Mouse (Mus musculus): ENCODE measurements around the gene Eif4ebp2.

Eif4ebp2 gene

DNA sequence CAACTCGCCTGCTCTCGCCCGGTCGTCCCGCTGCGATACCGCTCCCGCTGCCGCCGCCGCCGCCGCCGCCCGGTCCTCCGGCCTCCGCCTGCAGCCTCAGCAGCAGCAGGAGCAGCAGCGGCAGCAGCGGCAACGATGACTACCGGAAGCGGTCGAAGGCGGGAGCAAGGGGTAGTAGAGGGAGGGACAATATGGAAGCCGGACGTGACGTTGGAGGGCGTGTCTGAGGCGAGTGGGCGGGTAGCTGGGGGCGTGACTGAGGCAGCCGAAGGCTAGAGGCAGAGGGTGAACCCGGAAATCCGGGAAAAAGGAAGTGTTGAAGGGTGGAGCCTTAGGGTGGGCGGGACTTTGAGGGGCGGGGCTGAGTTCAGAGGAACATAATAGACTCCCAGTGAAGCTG is at the start of gene Eif4ebp2:
Gene Eif4ebp2, minus strand, starts transcription at position 17 of the 400 bp plus-strand sequence.
- peak; percentile 97 for DNase-seq (ENCODE audit: low spot score)

DNA sequence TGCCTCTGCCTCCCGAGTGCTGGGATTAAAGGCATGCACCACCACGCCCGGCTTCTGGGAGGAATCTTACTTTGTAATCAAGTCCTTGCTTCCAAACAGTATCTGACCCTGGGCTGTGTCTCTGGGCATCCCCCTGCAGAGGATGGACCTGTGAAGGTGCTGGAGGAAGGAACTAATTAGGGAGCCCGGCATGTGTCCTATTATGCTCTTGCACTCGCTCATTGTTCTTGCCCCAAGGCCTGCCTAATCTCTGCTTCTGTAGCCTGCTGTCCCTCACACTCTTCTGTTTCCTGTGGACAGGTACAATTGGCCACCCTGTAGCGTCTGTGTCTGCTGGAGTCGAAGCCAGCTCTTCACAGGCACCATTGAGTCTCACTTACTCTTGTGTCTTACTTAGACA is 48.3 kb upstream of the Eif4ebp2 start:
- no peak for DNase-seq (ENCODE audit: low spot score)

DNA sequence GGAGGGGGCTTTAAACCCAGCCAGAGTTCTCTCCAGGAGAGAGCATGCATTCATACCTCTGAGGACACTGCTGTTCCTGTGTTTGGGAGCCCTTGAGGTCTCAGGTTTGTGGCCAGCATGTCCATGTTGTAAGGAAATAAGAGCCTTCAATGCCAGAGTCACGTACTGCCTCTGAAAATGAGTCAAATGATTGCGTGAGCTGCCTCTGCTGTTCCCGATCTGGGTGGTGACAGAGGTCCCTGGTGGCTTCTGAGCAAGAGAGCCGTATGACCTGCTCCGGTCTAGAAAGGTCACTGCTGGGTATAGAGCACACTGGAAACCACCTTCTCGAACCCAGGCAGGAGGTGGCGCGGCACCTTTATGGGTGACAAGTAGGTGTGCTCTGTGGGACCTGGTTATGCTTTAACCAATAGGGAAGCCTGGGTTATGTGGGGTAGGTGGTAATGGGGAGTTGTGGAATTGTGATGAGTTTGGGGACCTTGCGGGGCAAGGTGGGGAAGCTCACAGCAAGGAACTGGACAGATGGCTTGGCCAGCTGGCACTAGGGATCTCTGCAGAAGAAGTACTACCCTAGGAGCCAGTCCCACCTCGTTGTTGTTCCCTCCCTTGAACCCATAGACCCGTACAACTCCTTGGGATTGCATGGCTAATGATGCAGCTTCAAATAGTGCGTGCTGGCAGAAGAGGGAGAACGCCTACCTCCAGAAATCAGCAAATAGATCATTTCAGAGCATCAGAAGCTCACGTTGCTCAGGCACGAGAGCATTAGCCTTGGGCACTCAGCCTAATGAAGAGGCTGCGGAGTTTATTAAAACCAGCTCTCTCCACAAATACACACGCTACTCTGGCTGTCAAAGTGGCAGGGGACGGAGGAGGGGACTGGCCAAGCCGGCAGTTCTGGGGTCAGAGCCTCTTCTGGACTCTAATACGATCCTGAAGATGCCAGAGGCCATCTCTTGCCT is 47.3 kb upstream of the Eif4ebp2 start:
- no peak for DNase-seq (ENCODE audit: low spot score)

DNA sequence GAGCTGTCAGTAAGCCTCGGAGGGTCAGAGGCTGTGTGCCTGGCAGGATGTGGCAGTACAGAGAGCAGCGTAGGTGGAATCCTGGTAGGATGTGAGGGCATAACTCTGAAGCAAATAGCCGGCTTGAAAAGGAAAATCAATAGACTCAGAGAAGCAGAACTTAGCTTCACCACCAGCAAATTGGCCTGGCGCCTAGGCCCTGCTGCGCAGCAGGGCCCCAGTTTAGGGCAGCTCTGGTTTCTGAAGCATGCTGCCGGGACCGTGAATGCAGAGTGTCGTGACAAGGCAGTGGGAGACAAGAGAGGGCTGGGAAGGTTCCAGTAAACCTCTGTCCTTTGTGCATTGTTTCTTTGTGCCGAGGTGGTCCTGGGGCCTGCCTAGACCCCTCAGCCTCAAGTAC is 43.8 kb upstream of the Eif4ebp2 start:
- no peak for DNase-seq (ENCODE audit: low spot score)

DNA sequence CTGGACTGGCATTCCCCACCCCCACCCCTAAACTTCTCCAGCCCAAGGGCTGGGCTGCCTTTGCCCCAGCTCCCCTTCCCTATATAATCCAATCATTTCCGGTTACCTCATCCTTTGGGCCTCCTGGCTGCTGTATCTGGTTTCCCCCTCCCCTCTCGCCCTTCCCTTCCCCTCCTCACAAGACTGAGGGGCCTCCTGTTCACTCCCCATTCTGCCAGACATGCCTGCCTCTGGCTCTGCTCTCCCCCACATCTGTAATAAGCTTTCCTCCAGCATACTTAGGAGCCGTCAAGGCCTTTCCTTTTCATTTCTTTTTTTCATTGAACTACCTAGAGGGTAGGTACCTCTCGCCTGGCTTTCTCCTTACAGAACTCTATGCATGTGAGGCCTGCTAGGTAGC is 43.0 kb upstream of the Eif4ebp2 start:
- DNase-seq (ENCODE audit: low spot score): no peak

DNA sequence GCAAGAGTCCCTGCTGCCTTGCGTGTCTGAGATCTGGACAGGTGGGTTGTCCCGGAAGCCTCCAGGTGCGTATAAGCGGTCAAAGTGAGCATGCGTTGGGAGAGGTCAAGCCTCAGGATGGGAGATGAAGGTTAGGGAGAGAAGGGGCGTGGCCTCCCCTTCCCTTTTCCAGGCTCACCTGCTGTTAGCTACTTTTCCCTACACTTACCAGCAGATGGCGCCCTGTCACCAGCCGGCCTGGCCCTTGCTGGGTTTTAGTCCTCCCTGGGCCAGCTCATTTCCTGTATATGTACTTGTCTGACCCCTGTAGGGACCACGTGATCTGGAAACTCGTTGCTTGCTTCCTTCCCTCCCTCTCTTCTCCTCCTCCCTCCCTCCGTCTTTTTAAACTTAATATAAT is 39.6 kb upstream of the Eif4ebp2 start:
- peak; percentile 25 for DNase-seq (ENCODE audit: low spot score)

DNA sequence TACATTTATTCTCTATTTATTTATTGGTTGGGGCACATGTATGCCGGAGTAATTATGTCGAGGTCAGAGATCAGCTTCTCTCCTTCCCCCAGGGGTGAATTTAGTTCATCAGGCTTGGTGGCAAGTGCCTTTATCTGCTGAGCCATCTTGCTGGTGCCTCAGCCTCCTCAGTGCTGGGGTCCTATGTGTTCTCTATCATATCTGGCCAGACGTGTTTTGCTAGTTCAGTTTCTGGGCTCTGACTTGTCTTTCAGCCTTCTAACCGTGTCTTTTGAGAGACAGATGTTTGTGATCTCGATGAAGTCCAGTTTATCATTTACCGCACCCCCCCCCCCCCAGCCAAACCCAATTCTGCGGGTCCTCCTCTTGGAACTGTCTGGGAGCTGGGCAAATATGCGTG is 39.1 kb upstream of the Eif4ebp2 start:
- no peak for DNase-seq (ENCODE audit: low spot score)

DNA sequence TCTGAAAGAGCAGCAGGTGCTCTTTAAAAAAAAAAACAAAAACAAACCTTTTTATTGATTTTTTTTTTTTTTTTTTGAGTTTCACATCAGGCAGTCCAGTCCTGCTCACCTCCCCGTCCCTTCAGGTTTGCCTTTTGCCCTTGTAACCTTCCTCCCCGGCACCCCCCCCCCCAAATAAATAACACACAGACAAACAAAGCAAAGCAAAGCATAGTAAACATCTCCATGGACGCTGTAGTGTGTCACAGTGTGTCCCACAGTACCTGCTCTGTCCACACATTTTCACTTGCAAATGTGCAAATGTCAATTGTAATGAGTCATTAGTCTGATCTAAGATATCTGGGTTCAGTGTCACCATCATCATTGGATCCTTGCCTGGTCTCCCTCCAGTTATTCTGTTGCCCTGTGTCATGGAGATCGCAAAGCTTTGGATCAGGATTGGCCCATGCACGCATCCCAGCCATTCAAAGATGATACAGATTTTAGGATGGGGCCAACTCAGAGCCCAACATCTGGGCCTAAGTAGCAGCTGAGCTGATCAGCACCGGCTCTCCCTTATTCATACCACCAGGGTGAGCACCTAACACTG is 36.2 kb upstream of the Eif4ebp2 start:
- DNase-seq (ENCODE audit: low spot score): no peak

DNA sequence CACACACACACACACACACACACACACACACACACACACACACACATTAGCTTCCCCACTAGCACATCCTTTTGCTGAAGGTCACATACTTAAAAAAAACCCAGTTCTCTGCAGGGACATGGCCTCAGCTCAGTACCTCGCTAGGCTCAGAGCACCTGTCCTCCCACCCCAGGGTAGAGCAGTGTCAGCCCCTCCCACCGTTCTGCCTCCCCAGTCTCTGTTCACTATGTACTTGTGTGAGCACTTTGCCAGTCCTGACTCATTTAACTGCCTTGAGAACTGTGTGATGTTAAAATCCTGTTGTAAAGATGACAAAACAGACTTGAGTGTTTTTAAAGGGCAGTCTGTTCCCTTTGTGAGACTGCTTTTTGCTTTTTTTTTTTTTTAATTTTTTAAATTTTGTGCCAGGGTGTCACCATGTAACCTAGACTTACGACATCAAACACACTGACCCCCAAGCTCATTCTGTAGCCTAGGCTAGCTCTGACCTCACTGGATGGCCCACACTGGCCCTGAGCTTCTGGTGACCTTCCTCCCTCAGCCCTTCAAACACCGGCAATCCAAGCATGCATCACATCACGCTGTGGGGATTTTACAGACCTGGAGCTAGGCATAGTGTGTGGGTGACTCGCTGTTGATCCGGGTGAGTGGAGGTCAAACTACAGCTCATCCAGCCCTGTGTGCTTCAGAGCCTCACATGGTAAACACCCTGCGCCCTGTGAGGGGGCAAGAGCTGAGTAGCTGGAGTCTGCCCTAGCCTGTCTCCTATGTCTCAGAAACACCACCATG is 34.3 kb upstream of the Eif4ebp2 start:
- DNase-seq (ENCODE audit: low spot score): no peak

DNA sequence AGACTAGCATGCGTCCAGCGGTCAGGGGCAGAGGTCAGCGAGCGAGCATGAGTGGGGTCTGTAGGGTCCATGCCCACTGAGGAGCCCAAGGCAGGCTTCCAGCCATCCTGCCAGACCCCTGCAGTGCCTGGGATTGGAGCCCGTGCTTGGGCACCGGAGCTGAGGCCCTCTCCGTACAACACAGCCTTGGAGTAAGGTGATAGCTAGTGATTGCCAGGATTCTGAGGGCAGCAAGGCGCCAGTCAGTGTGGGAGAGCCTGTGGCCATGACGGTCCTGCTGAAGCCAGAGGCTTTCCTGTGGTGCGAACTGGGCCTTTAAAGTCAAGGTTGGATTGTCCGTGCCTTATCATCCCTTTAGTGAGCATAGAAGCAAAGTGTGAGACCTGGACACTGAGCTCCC is 32.3 kb upstream of the Eif4ebp2 start:
- DNase-seq (ENCODE audit: low spot score): no peak

DNA sequence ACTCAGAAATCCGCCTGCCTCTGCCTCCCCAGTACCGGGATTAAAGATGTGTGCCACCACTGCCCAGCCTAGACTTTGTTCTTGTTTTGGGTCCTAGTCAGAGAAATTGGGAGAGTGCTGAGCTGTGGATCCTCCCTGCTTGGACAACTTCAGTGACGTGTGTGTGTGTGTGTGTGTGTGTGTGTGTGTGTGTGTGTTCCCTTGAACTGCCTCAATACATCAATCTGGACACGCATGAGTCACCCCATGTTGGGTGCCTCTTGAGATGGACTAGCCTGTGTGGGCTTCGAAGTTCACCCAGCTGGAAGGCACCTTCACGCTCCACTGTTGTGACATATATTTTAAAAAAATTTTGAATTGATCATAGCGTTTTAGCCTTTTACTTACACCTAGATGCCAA is 30.3 kb upstream of the Eif4ebp2 start:
- no peak for DNase-seq (ENCODE audit: low spot score)

DNA sequence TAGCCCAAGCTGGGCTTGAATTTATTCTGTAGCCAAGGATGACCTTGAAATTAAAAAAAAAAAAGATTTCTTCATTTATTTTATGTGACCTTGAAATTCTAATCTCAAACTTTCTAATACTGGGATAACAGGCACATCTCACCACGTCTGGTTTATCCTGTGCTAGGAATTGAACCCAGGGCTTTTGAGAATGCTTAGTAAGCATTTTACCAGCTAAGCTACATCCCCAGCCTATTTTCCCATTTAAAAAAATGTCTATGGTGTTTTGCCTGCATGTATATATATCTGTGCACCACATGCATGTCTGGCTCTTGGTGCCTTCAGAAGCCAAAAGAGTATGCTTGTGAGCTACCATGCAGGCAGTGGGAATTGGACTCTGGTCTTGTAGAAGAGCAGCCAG is 28.0 kb upstream of the Eif4ebp2 start:
- DNase-seq (ENCODE audit: low spot score): no peak

DNA sequence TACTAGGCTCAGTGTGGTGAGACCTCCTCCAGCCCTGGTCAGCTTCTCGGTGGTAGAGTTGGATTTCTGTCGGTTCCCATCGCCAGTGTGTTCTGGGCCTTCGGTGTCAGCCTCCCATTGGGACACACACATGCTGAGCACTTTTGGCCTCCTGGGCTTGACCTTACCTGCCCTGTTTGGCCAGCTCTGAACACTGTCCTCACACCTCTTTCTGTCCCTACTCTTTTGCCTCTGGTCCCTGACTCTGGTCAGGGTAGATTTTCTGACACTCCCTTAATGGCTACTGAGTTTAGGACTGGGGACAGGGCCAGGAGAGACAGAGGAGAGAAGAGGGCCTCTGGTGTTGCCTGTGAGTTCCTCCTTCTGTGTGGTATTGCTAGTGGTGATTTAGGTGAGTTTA is 27.5 kb upstream of the Eif4ebp2 start:
- DNase-seq (ENCODE audit: low spot score): no peak

DNA sequence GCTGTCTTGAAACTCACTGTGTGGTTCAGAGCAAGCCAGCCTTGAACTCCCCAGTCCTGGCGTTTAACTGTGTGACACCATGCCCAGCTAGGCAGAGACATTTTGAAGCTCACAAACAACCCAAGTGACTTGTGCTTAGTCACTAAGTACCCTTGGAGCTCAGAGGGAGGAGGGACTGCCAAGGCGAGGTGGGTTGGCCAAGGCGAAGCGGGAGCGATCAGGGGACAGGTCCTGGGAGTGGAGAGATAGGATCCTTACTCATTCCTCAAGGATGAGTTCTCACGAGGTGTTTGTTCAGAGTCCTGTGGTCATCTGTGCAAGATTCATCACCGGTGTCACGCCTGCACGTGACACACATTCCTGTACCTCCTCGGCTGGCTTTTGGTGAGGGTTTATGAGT is 27.0 kb upstream of the Eif4ebp2 start:
- no peak for DNase-seq (ENCODE audit: low spot score)

DNA sequence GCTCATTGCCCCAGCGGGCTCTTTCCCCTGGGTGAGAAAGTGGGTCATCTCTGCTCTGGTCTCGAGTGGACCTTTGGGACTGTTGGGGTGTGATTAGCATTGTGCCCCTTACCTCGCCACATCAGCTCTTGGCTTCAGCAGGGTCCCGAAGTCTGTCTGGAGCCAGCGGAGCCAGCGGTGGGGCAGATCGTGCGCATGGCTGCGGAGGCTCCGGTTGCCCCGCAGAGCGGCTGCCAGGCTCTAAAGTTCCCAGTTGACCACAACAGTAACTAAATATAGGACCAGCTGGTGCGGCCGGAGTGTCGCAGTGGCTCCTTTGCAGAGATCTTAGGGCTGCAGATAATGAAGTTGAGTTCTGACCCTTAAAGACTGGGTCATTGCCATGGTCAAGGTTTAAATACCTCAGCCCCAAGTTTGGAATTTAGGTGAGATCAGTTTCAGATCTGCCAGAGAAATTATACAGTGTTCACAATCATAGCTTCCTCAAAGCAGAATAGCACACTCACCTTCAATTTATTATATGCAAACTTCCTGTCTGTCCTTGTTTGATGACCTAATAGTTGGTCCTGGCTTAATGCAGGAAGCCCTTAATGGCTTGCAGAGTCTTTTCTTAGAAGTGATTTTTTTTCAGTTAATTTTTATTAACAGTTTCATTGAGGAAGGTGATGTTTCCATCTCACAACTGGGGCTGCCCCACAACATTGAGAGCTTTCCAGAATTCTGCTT is 24.1 kb upstream of the Eif4ebp2 start:
- DNase-seq (ENCODE audit: low spot score): no peak

DNA sequence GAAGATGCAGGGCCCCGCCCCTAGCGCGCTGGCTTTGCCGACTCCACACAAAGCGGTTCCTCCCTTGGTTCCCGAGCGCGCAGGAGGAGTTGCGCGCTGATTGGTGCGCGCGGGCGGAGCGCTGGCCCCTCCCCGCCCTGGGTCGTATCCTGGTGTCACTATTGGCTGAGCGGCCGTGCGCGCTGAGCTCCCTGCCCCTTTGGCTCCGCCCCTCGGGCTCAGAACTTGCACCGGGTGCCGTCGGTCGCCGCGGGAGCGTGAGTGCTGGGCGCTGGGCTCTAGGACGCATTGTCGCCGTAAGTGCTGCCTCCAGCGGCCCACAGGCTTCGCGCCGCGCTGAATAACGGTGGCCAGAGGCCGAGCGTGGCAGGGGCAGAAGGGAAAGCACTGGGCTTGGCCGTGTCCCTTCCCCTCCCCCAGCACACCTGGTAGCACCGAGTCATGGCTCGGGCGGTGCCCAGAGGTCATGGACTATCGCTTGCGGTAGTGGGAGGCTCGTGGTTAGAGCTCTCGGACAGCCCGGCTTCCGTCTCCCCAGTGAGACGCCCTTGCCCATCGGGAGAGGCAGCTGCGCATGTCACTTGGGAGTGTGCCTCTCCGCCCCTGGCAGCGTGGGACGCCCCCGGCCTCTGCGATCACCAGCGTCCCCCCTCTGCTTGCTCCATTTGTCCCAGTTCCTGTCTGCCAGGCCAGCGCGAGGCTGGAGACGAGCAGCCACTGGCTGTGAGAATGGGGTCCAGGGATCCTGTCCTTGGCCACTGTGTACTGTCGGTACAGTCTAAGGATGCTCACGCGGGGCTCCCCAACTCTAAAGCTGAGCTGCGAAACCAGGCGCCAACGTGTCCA is 23.4 kb upstream of the Eif4ebp2 start, which contains the start of gene Lrrc20:
Gene Lrrc20, plus strand, starts transcription at position 208 of the 846 bp plus-strand sequence.
- DNase-seq (ENCODE audit: low spot score): peak; percentile 92

DNA sequence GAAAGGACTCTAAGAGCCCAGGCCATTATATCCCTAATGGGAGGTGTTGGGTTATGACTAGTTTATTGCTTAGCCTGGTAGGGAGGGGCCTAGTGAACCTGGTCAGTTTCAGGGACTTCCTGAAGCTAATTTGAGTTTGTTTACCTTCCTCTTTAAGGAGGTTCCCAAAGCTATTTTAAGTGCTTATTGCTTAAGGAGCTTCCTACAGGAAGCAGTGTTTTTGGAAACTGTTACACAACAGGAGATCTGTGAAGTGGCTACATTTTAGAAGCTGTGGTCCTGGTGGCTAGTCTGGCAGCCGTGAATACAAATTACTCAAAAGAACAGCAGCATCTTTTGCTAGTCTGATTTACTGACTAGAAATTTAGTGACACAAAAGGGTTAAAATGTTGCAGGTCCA is 21.9 kb upstream of the Eif4ebp2 start:
- no peak for DNase-seq (ENCODE audit: low spot score)

DNA sequence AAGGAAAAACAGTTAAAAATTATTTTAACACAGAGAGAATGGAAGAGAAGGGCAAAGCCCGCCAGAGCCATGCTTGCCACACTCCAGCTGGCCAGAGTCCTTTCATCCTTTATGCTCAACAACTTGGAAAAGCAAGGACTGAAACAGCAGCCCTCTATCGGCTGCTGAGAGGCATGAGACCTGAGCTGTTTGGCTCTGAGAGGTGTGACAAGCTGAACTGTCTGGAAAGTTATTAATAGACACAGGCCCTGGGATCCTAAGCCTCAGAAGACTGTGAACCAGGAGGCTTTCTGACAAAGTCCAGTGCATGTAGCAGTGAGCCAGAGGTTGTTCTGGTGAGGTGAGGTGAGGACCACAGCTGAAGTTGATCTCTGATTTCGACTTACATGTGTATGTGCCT is 21.2 kb upstream of the Eif4ebp2 start:
- no peak for DNase-seq (ENCODE audit: low spot score)

DNA sequence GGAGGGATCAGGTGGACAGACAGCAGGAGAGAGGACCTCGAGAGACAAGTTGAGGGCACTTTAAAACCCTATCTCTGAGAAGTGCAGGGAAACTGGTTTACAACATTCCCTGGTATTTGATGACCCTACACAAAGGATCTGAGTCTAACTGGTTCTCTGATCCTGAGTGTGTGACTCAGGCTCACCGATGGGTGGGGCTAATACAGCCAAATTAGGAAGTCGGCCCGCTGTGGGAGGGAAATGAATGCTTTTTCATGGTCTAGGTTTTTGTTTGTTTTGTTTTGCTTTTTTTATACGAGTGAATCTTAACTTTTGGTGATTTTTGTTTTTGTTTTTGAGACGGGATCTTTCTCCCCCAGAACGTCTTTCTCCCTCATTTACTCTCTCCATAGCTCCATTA is 16.4 kb upstream of the Eif4ebp2 start:
- DNase-seq (ENCODE audit: low spot score): no peak

DNA sequence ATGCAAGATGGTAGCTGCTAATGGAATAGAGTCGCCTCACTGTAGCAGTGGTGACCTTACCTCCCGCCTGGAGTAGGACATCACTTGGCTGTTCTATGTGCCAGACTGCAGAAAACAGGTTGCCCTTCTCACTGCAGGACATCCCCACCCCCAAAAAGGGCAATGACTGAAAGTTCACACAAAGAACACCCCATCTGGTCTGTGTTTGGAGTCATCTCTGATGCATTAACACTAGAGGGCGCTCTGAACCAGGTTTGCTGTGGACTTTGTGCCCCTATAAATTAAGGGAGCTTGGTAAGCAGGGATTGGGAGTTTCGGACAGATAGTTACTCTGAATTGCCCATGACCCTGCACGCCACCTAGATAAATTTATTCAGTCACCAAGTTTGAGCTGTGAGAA is 14.4 kb upstream of the Eif4ebp2 start:
- DNase-seq (ENCODE audit: low spot score): no peak

DNA sequence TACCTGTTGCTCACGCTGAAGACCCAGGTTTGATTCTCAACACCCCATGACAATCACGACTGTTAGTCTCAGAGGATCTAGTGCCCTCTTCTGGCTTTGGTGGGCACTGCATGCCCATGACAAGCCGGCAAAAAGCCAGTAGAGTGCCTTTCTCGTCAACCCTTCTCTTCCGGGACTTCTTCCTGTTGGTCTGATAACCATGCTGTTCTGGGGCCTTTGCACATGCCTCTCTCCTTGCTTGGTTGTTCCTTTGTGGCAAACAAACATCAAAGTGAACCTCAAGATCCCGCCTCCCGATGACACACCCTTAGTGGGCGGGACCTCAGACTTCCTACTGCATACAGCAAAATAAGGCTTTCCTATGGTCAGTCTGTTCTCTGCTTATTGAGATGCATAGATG is 13.8 kb upstream of the Eif4ebp2 start:
- DNase-seq (ENCODE audit: low spot score): no peak
